Mouse (Mus musculus): Measurements from ENCODE around the gene Tmem151a. TPM values are rescaled to one million over a fixed set of nuclear protein-coding genes. Genes with fewer than 3 reads are reported as not detected.

Gene Tmem151a
- 148 and 149 TPM in 2 replicates for polyA plus RNA-seq (2021; fragmentation: Nextera tagmentation)
- long read RNA-seq, experiment 1, full-length matches to known transcripts: 1,030 of 1,116 reads
- long read RNA-seq, experiment 1, partial matches to known transcripts: 0 of 1,116 reads
- long read RNA-seq, experiment 1, other reads (novel, unspliced or antisense): 86 of 1,116 reads
- long read RNA-seq, experiment 2, full-length matches to known transcripts: 148 of 244 reads
- long read RNA-seq, experiment 2, partial matches to known transcripts: 1 of 244 reads
- long read RNA-seq, experiment 2, other reads (novel, unspliced or antisense): 95 of 244 reads

GRCm38 (mm10) chr19:5085145-5085863 is at the start of gene Tmem151a:
Gene Tmem151a, minus strand, starts transcription at chr19:5085531.

GRCm38 (mm10) chr19:5118384-5118698 is 33.0 kb upstream of the Tmem151a start, which contains the start of gene Klc2:
Gene Klc2, minus strand, starts transcription at chr19:5118560.

GRCm38 (mm10) chr19:5106731-5107191 is 21.4 kb upstream of the Tmem151a start, which contains the start of gene Rab1b:
Gene Rab1b, minus strand, starts transcription at chr19:5107072.

GRCm38 (mm10) chr19:5098363-5099143 is 13.2 kb upstream of the Tmem151a start, which contains the start of gene Cnih2:
Gene Cnih2, minus strand, starts transcription at chr19:5098521.

GRCm38 (mm10) chr19:5087884-5088728 is 2.8 kb upstream of the Tmem151a start, which contains the start of gene Yif1a:
Gene Yif1a, plus strand, starts transcription at chr19:5088538.

GRCm38 (mm10) chr19:5067867-5068569 is 17.3 kb downstream of the Tmem151a start, which contains the start of gene Cd248:
Gene Cd248, plus strand, starts transcription at chr19:5068078.

GRCm38 (mm10) chr19:5050047-5050905 is 35.1 kb downstream of the Tmem151a start, which contains the start of gene Rin1:
Gene Rin1, plus strand, starts transcription at chr19:5050481.

GRCm38 (mm10) chr19:5040862-5041523 is 44.3 kb downstream of the Tmem151a start, which contains the start of gene Brms1:
Gene Brms1, plus strand, starts transcription at chr19:5041354.

GRCm38 (mm10) chr19:5038709-5039156 is 46.6 kb downstream of the Tmem151a start, which contains the start of the genes B4gat1 and AC124502.3:
Gene B4gat1, plus strand, starts transcription at chr19:5038826.
Gene AC124502.3, plus strand, starts transcription at chr19:5038891.

GRCm38 (mm10) chr19:5023621-5024479 is 61.5 kb downstream of the Tmem151a start, which contains the start of gene Slc29a2:
Gene Slc29a2, plus strand, starts transcription at chr19:5023860.

Other genes with a start within 250 kb of the Tmem151a start
- gene Ccs, start 246.2 kb downstream of the Tmem151a start, polyA plus RNA-seq (2021; fragmentation: Nextera tagmentation): 37.7 and 46.6 TPM in 2 replicates
- gene Ccdc87, start 246.2 kb downstream of the Tmem151a start, polyA plus RNA-seq (2021; fragmentation: Nextera tagmentation): 1.5 and 1.8 TPM in 2 replicates
- 79.0 and 97.4 TPM in 2 replicates for gene Ctsf, start 230.4 kb downstream of the Tmem151a start, polyA plus RNA-seq (2021; fragmentation: Nextera tagmentation)
- gene Actn3, start 207.6 kb downstream of the Tmem151a start, polyA plus RNA-seq (2021; fragmentation: Nextera tagmentation): 0.28 and 1.0 TPM in 2 replicates
- gene Zdhhc24, start 206.9 kb downstream of the Tmem151a start, polyA plus RNA-seq (2021; fragmentation: Nextera tagmentation): 10.3 and 15.3 TPM in 2 replicates
- 7.2 and 18.1 TPM in 2 replicates for gene Bbs1, start 178.9 kb downstream of the Tmem151a start, polyA plus RNA-seq (2021; fragmentation: Nextera tagmentation)
- gene Dpp3, start 157.2 kb downstream of the Tmem151a start, polyA plus RNA-seq (2021; fragmentation: Nextera tagmentation): 20.7 and 24.6 TPM in 2 replicates
- gene Peli3, start 142.4 kb downstream of the Tmem151a start, polyA plus RNA-seq (2021; fragmentation: Nextera tagmentation): 8.9 and 11.4 TPM in 2 replicates
- gene Mrpl11, start 123.4 kb downstream of the Tmem151a start, polyA plus RNA-seq (2021; fragmentation: Nextera tagmentation): 133 and 161 TPM in 2 replicates
- gene Npas4, start 95.2 kb downstream of the Tmem151a start, polyA plus RNA-seq (2021; fragmentation: Nextera tagmentation): 12.7 and 17.4 TPM in 2 replicates
- 6.6 and 8.4 TPM in 2 replicates for gene Slc29a2, start 61.7 kb downstream of the Tmem151a start, polyA plus RNA-seq (2021; fragmentation: Nextera tagmentation)
- 129 and 165 TPM in 2 replicates for gene B4gat1, start 46.7 kb downstream of the Tmem151a start, polyA plus RNA-seq (2021; fragmentation: Nextera tagmentation)
- gene AC124502.3, start 46.6 kb downstream of the Tmem151a start, polyA plus RNA-seq (2021; fragmentation: Nextera tagmentation): 1.7 and 2.9 TPM in 2 replicates
- gene Brms1, start 44.2 kb downstream of the Tmem151a start, polyA plus RNA-seq (2021; fragmentation: Nextera tagmentation): 33.0 and 37.7 TPM in 2 replicates
- 13.6 and 19.4 TPM in 2 replicates for gene Rin1, start 35.0 kb downstream of the Tmem151a start, polyA plus RNA-seq (2021; fragmentation: Nextera tagmentation)
- gene Cd248, start 17.5 kb downstream of the Tmem151a start, polyA plus RNA-seq (2021; fragmentation: Nextera tagmentation): 2.3 and 4.5 TPM in 2 replicates
- 36.4 and 56.7 TPM in 2 replicates for gene Yif1a, start 3.0 kb upstream of the Tmem151a start, polyA plus RNA-seq (2021; fragmentation: Nextera tagmentation)
- 37.0 and 528 TPM in 2 replicates for gene Cnih2, start 13.0 kb upstream of the Tmem151a start, polyA plus RNA-seq (2021; fragmentation: Nextera tagmentation)
- gene Rab1b, start 21.5 kb upstream of the Tmem151a start, polyA plus RNA-seq (2021; fragmentation: Nextera tagmentation): 140 and 175 TPM in 2 replicates
- 11.6 and 37.2 TPM in 2 replicates for gene Klc2, start 33.0 kb upstream of the Tmem151a start, polyA plus RNA-seq (2021; fragmentation: Nextera tagmentation)
- 18.5 and 34.5 TPM in 2 replicates for gene Pacs1, start 187.6 kb upstream of the Tmem151a start, polyA plus RNA-seq (2021; fragmentation: Nextera tagmentation)
- 203 and 220 TPM in 2 replicates for gene Sf3b2, start 209.9 kb upstream of the Tmem151a start, polyA plus RNA-seq (2021; fragmentation: Nextera tagmentation)
- 30.0 and 34.7 TPM in 2 replicates for gene Gal3st3, start 212.8 kb upstream of the Tmem151a start, polyA plus RNA-seq (2021; fragmentation: Nextera tagmentation)